Mouse (Mus musculus) intestine, embryonic 15.5 days (tissue): ENCODE results near the gene Tor2a. TPM values are rescaled to one million over a fixed set of nuclear protein-coding genes. Genes with fewer than 3 reads are reported as not detected.
A peak's percentile ranks its signal among the peaks of the same experiment; 100 is the strongest.

Experiments used
- ATAC-seq: fragments of 200-750 bp; cut with Nextera tagmentation; 2 replicates; pipeline ENCODE4 v1.8.0; 2017; ENCODE audit warnings: moderate TSS enrichment, moderate library complexity
- H3K27ac ChIP-seq: fragments of 300-500 bp; sonication (generic); 2 replicates; pipeline ENCODE4 v1.5.1; 2015; ENCODE audit warnings: mild to moderate bottlenecking, inconsistent platforms
- H3K27me3 ChIP-seq: fragments of 300-500 bp; sonication (generic); replicated peaks from 2 replicates; pipeline ENCODE4 v1.6.1; 2015; ENCODE audit warnings: inconsistent platforms
- H3K36me3 ChIP-seq: fragments of 300-500 bp; sonication (generic); 2 replicates; pipeline ENCODE4 v1.6.1; 2015; ENCODE audit warnings: inconsistent platforms
- H3K4me1 ChIP-seq: fragments of 300-500 bp; sonication (generic); replicated peaks from 2 replicates; pipeline ENCODE4 v1.6.1; 2015; ENCODE audit warnings: inconsistent platforms
- H3K4me2 ChIP-seq: fragments of 300-500 bp; sonication (generic); replicated peaks from 2 replicates; pipeline ENCODE4 v1.6.1; 2015; ENCODE audit warnings: mild to moderate bottlenecking, inconsistent platforms
- H3K4me3 ChIP-seq: fragments of 300-500 bp; sonication (generic); replicated peaks from 2 replicates; pipeline ENCODE4 v1.5.1; 2015; ENCODE audit warnings: inconsistent platforms
- H3K9ac ChIP-seq: fragments of 300-500 bp; sonication (generic); 2 replicates; pipeline ENCODE4 v1.6.1; 2015; ENCODE audit warnings: inconsistent platforms
- H3K9me3 ChIP-seq: fragments of 300-500 bp; sonication (generic); 2 replicates; pipeline ENCODE4 v1.6.1; 2016; ENCODE audit warnings: inconsistent platforms
- WGBS: fragments of 180-500 bp; shearing (Covaris S2); methylation state at CpG from one replicate; pipeline ENCODE4 v1.1.7; 2015; 5-methylcytosine and 5-hydroxymethylcytosine counted together
- polyA plus RNA-seq: library from polyadenylated mRNA; unstranded; fragments of >200 nt; fragmentation: Nextera tagmentation; extraction: Ambion mirVana; gene quantifications from 2 replicates; pipeline ENCODE4 v1.2.1, GENCODE M21; 2015

Tor2a gene
- polyA plus RNA-seq, 1 experiment from 2014 or later, result 61.4 TPM

DNA sequence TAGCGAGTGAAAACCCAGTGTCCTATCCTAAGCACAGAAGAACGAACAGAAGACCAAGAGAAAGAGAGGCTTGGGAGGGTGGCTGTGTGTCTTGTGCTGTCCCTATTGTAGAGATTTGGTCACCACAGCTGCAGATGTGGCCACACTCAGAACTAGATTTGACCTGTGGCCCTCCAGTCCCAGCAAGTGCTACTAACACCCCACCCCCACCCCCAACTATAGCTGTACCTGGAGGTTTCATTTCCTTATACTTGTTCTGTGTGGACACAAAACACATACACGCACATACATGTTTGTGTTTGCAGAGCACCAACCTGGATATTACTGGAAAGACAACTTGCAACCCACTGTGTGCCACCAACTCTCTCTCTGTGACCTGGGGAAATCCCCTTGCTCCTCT lies 37.0 kb upstream of the Tor2a start:
- Histone ChIP-seq H3K4me1 (peaks cover 25% of the 10 kb centered on the region), H3K36me3 (no peaks in the 10 kb centered on the region), H3K9me3 (no peaks in the 10 kb centered on the region), H3K4me2 (no peak overlapping the region), H3K4me3 (no peak overlapping the region), H3K9ac (no peak overlapping the region), H3K27me3 (no peaks in the 10 kb centered on the region), H3K27ac (no peak overlapping the region)
- WGBS, result 94% methylated on average over 3 of the region's 3 CpGs
- no peak for ATAC-seq

DNA sequence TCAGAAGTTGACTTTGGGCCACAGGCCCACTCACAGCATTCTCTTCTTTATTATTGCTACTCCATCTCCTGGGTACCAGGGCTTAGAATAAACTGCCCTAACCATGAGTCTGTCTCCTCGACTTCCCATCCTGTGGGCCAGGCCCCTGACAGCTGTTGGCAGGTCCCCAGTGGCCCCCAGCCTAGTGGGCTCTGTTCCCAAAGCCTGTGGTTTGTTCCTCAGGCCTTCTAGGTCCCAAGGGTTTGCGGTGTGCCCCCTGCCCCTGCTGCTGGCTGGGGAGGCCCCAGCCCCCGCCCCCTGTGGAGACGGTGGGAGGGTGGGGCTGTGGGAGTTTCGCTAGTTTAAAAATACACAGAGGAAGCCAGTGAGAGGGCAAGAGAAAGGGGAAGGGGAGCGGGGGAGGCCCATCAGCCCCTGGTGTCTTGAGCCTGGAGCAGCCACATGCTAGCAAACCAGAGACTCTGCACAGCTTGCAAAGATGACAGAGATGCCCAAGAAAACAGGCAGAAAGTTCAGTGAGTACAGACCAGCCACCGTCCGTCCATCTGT lies 36.3 kb upstream of the Tor2a start, which contains the start of gene Sh2d3c:
Gene Sh2d3c (plus strand): TSS at position 375 of the 549 bp plus-strand sequence.
- peaks cover 26% of the 10 kb centered on the region for H3K4me1 ChIP-seq
- H3K4me3 ChIP-seq, result peak within 1 kb of the TSS; percentile 13
- peak; percentile 35; the same call in 1 of the 2 replicates for ATAC-seq
- H3K9me3 ChIP-seq, result no peaks in the 10 kb centered on the region
- no peak within 1 kb of the TSS; the same call in 1 of the 2 replicates for H3K27ac ChIP-seq
- no peaks in the 10 kb centered on the region for H3K36me3 ChIP-seq
- no peaks in the 10 kb centered on the region for H3K27me3 ChIP-seq
- H3K9ac ChIP-seq, result peak within 1 kb of the TSS; percentile 16
- WGBS, result 28% methylated on average over 8 of the region's 8 CpGs
- peak within 1 kb of the TSS; percentile 47 for H3K4me2 ChIP-seq

DNA sequence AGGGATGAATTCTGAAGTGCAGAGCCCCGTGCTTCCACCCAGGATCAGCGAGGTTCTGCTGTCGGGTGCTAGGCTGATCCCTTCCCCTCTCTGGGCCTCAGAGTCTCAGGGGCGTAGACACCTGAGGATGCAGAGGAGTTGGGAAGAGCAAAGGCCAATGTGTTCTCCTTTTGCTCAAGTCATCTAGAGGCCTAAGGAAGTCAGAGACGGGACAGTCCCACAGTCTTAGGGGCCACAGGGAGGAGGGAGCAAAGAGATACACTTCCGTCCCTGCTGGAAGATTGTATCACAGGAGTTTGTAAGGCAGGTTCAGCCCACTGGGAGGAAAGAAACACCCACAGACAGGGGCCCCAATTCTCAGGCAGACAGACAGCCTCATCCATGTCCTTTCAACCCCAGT lies 35.0 kb upstream of the Tor2a start:
- Histone ChIP-seq H3K4me3 (peak overlapping the region; percentile 13; the same call in 1 of the 2 replicates), H3K4me1 (peaks cover 28% of the 10 kb centered on the region), H3K27ac (no peak overlapping the region), H3K36me3 (no peaks in the 10 kb centered on the region), H3K9ac (peak overlapping the region; percentile 16), H3K9me3 (no peaks in the 10 kb centered on the region), H3K4me2 (peak overlapping the region; percentile 47), H3K27me3 (no peaks in the 10 kb centered on the region)
- WGBS, result 47% methylated on average over 6 of the region's 6 CpGs
- peak; percentile 23; the same call in 1 of the 2 replicates for ATAC-seq

DNA sequence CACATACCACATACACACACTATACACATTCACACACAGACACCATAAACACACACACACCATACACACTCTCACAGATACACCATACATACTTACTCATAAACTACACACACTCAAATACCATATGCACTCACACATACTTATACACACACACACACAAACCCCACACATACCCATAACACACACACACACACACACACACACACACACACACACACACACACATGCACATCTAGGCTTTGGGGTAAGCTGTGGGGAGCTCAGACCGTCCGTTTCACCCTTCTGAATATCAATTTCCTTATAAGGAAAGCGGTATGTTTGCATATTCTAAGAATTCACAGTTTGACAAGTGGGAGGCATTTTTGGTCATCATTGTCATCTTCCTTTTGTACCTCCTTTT lies 34.5 kb upstream of the Tor2a start:
- Histone ChIP-seq H3K27me3 (no peaks in the 10 kb centered on the region), H3K36me3 (no peaks in the 10 kb centered on the region), H3K4me1 (peaks cover 31% of the 10 kb centered on the region), H3K9ac (no peak overlapping the region), H3K9me3 (no peaks in the 10 kb centered on the region), H3K4me2 (peak overlapping the region; percentile 47; the same call in 1 of the 2 replicates), H3K4me3 (no peak overlapping the region), H3K27ac (no peak overlapping the region)
- WGBS, result 49% methylated on average over 3 of the region's 3 CpGs
- no peak for ATAC-seq

DNA sequence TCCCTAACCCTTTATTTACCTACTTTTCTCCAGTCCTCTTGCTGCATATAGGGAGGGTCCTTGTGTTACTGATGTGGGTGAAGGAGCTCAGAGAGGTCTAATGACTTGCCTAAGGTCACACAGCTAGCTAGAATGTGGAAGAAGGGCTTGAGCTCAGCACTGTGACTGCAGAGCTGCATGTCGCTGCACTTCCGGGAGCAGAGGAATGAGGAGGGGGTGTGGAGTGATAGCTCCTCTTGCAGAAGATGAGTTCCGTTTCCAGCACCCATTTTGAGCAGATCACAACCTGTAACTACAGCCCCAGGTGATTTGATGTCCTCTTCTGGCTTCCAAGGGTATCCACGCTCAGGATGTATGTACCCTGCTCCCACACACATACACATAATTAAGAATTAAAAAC lies 32.9 kb upstream of the Tor2a start:
- no peak overlapping the region for H3K27ac ChIP-seq
- H3K4me2 ChIP-seq, result no peak overlapping the region
- ATAC-seq, result no peak
- H3K27me3 ChIP-seq, result no peaks in the 10 kb centered on the region
- H3K9ac ChIP-seq, result no peak overlapping the region
- no peaks in the 10 kb centered on the region for H3K9me3 ChIP-seq
- no peak overlapping the region for H3K4me3 ChIP-seq
- H3K36me3 ChIP-seq, result no peaks in the 10 kb centered on the region
- peaks cover 38% of the 10 kb centered on the region for H3K4me1 ChIP-seq
- WGBS, result 80% methylated on average over 4 of the region's 4 CpGs

DNA sequence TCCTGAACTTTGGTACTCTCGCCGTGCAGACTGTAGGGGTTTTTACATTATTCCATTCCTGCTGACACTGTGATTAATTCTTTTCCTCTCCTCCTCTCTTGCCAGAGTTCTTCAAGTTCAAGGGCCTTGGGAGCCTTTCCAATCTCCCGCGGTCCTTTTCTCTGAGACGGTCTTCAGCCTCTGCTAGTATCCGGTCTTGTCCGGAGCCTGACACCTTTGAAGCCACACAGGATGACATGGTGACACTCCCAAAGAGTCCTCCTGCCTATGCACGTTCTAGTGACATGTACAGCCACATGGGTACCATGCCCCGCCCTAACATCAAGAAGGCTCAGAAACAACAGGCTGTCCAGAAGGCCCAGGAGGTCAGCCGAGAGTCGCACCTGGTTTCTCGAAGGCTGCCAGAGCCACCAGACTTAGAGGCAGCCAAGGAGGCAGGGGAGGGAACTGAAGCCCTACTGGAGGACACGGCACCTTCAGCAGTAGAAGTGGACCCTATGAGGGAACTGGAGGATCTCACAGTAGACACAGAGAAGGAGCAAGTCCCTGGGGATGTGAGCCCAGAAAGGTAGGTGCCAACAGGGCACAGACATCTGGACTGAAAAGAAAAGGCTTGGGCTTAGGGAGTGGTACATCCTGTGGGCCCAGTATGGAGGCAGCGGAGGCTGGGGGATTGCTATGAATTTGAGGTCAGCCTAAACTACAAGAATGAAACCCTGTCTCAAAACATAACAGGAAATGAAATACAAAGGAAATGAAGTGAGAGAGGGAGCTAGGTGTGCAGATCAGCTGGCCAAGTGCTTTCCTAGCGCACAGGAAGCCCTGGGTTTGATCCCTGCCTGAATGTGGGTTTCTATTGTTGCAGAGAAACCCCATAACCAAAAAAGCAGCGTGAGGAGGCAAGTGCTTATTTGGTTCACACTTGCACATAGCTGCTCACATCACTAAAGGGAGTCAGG lies 31.9 kb upstream of the Tor2a start:
- WGBS, result 68% methylated on average over 16 of the region's 16 CpGs
- Histone ChIP-seq H3K4me3 (no peak overlapping the region), H3K9me3 (no peaks in the 10 kb centered on the region), H3K9ac (no peak overlapping the region), H3K4me2 (no peak overlapping the region), H3K4me1 (peaks cover 38% of the 10 kb centered on the region), H3K27ac (no peak overlapping the region), H3K36me3 (no peaks in the 10 kb centered on the region), H3K27me3 (no peaks in the 10 kb centered on the region)
- no peak for ATAC-seq

DNA sequence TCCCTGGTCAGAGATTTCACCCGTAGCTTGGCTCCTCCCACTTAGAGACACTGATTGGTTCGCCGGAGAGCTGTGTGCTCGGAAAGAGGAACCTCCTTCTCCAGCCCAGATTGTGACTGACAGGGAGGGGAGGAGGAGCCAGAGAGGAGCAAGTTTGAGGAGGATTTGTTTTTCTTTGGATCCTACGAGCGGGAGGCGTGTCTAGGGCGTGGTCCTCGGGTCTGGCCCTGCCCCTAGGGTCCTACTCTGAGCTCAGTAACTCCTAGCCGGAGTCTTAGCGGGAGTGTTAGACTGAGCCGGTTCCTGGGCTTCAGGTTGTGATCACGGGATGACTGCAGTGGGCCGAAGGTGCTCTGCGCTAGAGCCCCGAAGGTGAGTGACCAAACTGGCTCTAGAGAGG lies 29.6 kb upstream of the Tor2a start:
- WGBS, result under 1% methylated on average over 16 of the region's 16 CpGs
- peaks cover 31% of the 10 kb centered on the region for H3K4me1 ChIP-seq
- H3K9me3 ChIP-seq, result no peaks in the 10 kb centered on the region
- H3K9ac ChIP-seq, result peak overlapping the region; percentile 49
- H3K27ac ChIP-seq, result peak overlapping the region; percentile 61; the same call in 1 of the 2 replicates
- H3K4me2 ChIP-seq, result peak overlapping the region; percentile 70
- peak overlapping the region; percentile 40 for H3K4me3 ChIP-seq
- peak; percentile 96 for ATAC-seq
- no peaks in the 10 kb centered on the region for H3K36me3 ChIP-seq
- H3K27me3 ChIP-seq, result no peaks in the 10 kb centered on the region

DNA sequence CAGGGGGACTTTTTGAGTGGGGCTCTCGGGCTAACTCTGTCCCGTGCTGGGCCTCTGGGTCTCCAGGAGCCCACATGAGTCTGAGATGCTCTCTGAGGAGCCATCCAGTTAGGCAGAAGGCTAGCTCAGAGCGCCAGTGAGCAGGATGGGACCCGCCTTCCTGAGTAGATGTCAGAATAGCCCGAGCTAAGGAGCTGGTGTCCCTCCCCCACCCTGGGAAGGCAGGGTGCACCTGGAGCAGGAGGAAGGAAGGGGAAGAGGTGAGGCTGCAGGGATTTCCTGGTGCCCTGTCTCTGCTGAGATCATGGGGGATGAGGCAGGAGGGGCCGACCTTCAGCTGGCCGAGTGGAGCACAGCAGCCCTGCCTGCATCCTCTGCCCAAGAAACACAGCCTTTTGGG lies 28.6 kb upstream of the Tor2a start:
- peak overlapping the region; percentile 42; the same call in 1 of the 2 replicates for H3K27ac ChIP-seq
- WGBS, result 32% methylated on average over 7 of the region's 7 CpGs
- peak; percentile 2; the same call in 1 of the 2 replicates for ATAC-seq
- peaks cover 33% of the 10 kb centered on the region for H3K4me1 ChIP-seq
- no peaks in the 10 kb centered on the region for H3K27me3 ChIP-seq
- peak overlapping the region; percentile 70 for H3K4me2 ChIP-seq
- no peaks in the 10 kb centered on the region for H3K9me3 ChIP-seq
- no peaks in the 10 kb centered on the region for H3K36me3 ChIP-seq
- peak overlapping the region; percentile 40 for H3K4me3 ChIP-seq
- H3K9ac ChIP-seq, result peak overlapping the region; percentile 33

DNA sequence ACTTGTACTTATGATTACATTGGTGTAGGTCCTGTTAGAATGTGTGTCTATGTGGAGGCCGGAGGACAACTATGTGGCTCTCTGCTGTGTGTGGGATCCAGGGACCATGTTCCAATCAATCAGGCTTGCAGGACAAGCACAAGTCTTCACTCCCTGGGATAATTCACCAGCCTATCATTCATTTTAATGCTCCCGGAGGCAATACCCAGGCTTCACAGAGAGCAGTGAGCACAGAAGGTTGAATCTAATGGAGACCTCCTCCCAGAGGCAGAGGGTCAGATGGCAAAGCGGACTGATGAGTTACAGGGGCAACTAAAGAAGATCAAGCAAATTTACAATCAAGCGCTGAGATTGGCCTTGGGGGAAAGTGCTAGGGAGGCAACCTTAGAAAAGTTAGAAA lies 27.5 kb upstream of the Tor2a start:
- Histone ChIP-seq H3K4me2 (peak overlapping the region; percentile 70), H3K9ac (no peak overlapping the region)
- 64% methylated on average over 4 of the region's 4 CpGs for WGBS

DNA sequence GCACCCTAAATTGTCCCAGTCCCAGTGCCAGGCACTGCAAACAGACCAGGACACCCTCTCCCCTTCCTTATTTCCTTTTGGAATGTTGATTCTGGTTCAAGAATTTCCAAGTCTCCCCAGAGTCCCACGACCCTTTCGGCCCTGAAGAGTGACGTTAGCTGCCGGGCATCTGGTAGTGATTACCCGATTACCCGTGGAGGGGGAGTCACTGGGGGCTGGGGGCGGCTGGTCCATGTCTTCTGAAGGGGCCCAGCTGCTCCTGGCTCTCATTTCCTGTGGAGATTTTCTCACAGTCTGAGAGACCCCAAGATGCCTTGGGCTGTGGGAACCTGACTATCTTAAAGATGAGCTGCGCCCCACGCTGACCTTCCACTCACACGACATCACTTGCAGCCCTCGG lies 26.2 kb upstream of the Tor2a start:
- Histone ChIP-seq H3K4me1 (peaks cover 38% of the 10 kb centered on the region), H3K27ac (peak overlapping the region; percentile 73)
- peak; percentile 5; the same call in 1 of the 2 replicates for ATAC-seq

More for the DNA sequence above, 27.5 kb upstream of the Tor2a start:
- Histone ChIP-seq H3K4me1 (peaks cover 35% of the 10 kb centered on the region), H3K36me3 (no peaks in the 10 kb centered on the region), H3K9me3 (no peaks in the 10 kb centered on the region), H3K4me3 (peak overlapping the region; percentile 12; the same call in 1 of the 2 replicates), H3K27me3 (no peaks in the 10 kb centered on the region), H3K27ac (peak overlapping the region; percentile 73)
- no peak for ATAC-seq

DNA sequence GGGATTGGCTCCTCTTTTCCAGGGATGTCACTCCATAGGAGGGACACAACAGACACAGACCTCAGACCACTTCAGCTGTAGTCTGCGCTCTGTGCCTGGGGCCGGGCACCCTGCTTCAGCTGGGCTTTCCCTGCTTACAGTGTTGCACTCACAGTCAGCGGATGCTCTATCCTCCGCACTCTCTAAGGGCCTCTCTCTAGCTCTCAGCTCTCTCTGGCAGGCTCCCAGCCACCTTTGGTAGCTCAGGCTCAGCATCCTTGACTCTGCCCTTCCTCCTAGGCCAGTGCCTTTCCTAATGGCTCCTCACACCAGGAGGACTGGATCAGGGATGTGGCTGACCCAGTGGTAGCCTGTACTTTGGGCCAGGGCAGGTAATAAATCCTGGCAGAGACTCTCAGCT lies 25.1 kb upstream of the Tor2a start:
- Histone ChIP-seq H3K27ac (peak overlapping the region; percentile 73), H3K4me2 (peak overlapping the region; percentile 70), H3K9me3 (no peaks in the 10 kb centered on the region), H3K9ac (no peak overlapping the region), H3K36me3 (no peaks in the 10 kb centered on the region), H3K4me1 (peaks cover 43% of the 10 kb centered on the region), H3K4me3 (no peak overlapping the region), H3K27me3 (no peaks in the 10 kb centered on the region)
- 42% methylated on average over 4 of the region's 4 CpGs for WGBS
- no peak for ATAC-seq

More for the DNA sequence above, 26.2 kb upstream of the Tor2a start:
- H3K9ac ChIP-seq, result no peak overlapping the region
- H3K36me3 ChIP-seq, result no peaks in the 10 kb centered on the region
- WGBS, result 31% methylated on average over 11 of the region's 11 CpGs
- no peaks in the 10 kb centered on the region for H3K9me3 ChIP-seq
- H3K4me2 ChIP-seq, result peak overlapping the region; percentile 70
- H3K4me3 ChIP-seq, result no peak overlapping the region
- no peaks in the 10 kb centered on the region for H3K27me3 ChIP-seq

DNA sequence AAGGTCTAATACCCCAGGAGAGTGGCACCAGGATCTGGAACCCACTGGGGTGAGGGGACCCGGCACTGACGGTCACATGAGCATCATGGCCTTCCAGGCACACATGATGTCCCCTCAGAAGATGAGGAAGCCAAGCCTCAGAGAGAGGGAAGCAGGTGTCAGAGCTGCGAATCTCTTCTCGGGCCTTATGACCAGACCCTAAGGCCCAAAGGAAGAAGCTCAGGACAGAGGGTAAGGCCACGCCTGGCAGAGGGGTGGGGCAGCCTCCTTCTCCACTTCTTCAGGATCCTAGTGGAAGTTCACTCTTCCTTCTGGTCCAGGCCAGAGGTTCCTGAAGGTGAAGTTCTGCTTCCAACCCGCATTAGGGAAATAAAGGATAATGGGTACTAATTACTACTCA lies 24.3 kb upstream of the Tor2a start:
- H3K9ac ChIP-seq, result no peak overlapping the region
- WGBS, result 72% methylated on average over 6 of the region's 6 CpGs
- H3K4me3 ChIP-seq, result no peak overlapping the region
- H3K4me2 ChIP-seq, result no peak overlapping the region
- no peaks in the 10 kb centered on the region for H3K9me3 ChIP-seq
- no peak for ATAC-seq
- H3K27ac ChIP-seq, result 0 out of 2 replicates have a peak overlapping the region, but pooled peaks have one; percentile 17
- peaks cover 38% of the 10 kb centered on the region for H3K4me1 ChIP-seq
- H3K36me3 ChIP-seq, result no peaks in the 10 kb centered on the region
- no peaks in the 10 kb centered on the region for H3K27me3 ChIP-seq
